Mouse (Mus musculus) erythroblast, embryonic 14.5 days (primary cell): ENCODE measurements around the gene Celf2.

ENCODE experiments used
- GATA1 ChIP-seq: IDR thresholded peaks from 2 replicates; pipeline ENCODE4 v1.6.1; 2012; ENCODE audit warnings: low read length, inconsistent platforms, mixed read lengths
- TAL1 ChIP-seq: IDR thresholded peaks from 3 replicates; pipeline ENCODE4 v1.6.1; 2012; ENCODE audit warnings: low read length, inconsistent platforms, mixed read lengths

- TF ChIP-seq GATA1 (no peak), TAL1 (no peak)
These were observed 970.9 kb downstream of the Celf2 start for GRCm38 (mm10) chr2:6538500-6538899.
